Mouse (Mus musculus) megakaryocyte, adult 5-6 weeks (primary cell): ENCODE measurements around the gene Kbtbd4. TPM values are rescaled to one million over a fixed set of nuclear protein-coding genes. Genes with fewer than 3 reads are reported as not detected.

Experiments used
- ATAC-seq: 2 replicates; pipeline ENCODE4 v1.8.0; 2016; ENCODE audit warnings: mild to moderate bottlenecking, inconsistent platforms; ENCODE audit not compliant: poor library complexity, severe bottlenecking
- total RNA-seq, 2 experiments: library from RNA; stranded (forward) in 1 of 2; stranded (reverse) in 1 of 2; fragments of 153-499, 151-499 nt in 1 of 2; fragments of 221-1000, 200-1000 nt in 1 of 2; gene quantifications; 2 replicates each; pipeline versions ENCODE4 v1.2.3 to v1.2.4; 2015 to 2017

The Kbtbd4 gene
- total RNA-seq, 2 experiments from 2014 or later: 9.1 to 9.3 TPM

- no peak for ATAC-seq
These were observed 46.1 kb downstream of the Kbtbd4 start for GRCm38 (mm10) chr2:90950582-90951194.

- no peak for ATAC-seq
These were observed 48.9 kb downstream of the Kbtbd4 start for GRCm38 (mm10) chr2:90953461-90953860.

- ATAC-seq: no peak
These were observed 51.5 kb downstream of the Kbtbd4 start for GRCm38 (mm10) chr2:90956053-90956452.

- no peak for ATAC-seq
These were observed 54.3 kb downstream of the Kbtbd4 start for GRCm38 (mm10) chr2:90958856-90959255.

GRCm38 (mm10) chr2:90960012-90960411, 55.5 kb downstream of the Kbtbd4 start:
- no peak for ATAC-seq

Other genes with a start within 250 kb of the Kbtbd4 start
- gene Nup160, start 227.5 kb upstream of the Kbtbd4 start, total RNA-seq (2015): 50.0 and 55.9 TPM in 2 replicates
- gene Nup160, start 227.5 kb upstream of the Kbtbd4 start, total RNA-seq (2017): 40.3 and 41.6 TPM in 2 replicates
- 73.0 and 77.6 TPM in 2 replicates for gene Fnbp4, start 159.4 kb upstream of the Kbtbd4 start, total RNA-seq (2015)
- 119 and 139 TPM in 2 replicates for gene Fnbp4, start 159.4 kb upstream of the Kbtbd4 start, total RNA-seq (2017)
- not detected in 2 replicates for gene Agbl2, start 122.0 kb upstream of the Kbtbd4 start, total RNA-seq (2015)
- not detected in 2 replicates for gene Agbl2, start 122.0 kb upstream of the Kbtbd4 start, total RNA-seq (2017)
- 130 and 138 TPM in 2 replicates for gene Mtch2, start 57.6 kb upstream of the Kbtbd4 start, total RNA-seq (2015)
- 129 and 168 TPM in 2 replicates for gene Mtch2, start 57.6 kb upstream of the Kbtbd4 start, total RNA-seq (2017)
- not detected in 2 replicates for gene C1qtnf4, start 18.9 kb upstream of the Kbtbd4 start, total RNA-seq (2015)
- gene C1qtnf4, start 18.9 kb upstream of the Kbtbd4 start, total RNA-seq (2017): not detected in 2 replicates
- gene Ndufs3, start 87 bp downstream of the Kbtbd4 start, total RNA-seq (2015): 113 and 119 TPM in 2 replicates
- 61.6 and 70.9 TPM in 2 replicates for gene Ndufs3, start 87 bp downstream of the Kbtbd4 start, total RNA-seq (2017)
- gene Celf1, start 35.6 kb downstream of the Kbtbd4 start, total RNA-seq (2015): 33.7 and 34.7 TPM in 2 replicates
- 31.3 and 34.1 TPM in 2 replicates for gene Celf1, start 35.6 kb downstream of the Kbtbd4 start, total RNA-seq (2017)
- gene Rapsn, start 130.9 kb downstream of the Kbtbd4 start, total RNA-seq (2015): 0.46 and 0.47 TPM in 2 replicates
- 0.51 and 1.3 TPM in 2 replicates for gene Rapsn, start 130.9 kb downstream of the Kbtbd4 start, total RNA-seq (2017)
- 65.1 and 69.7 TPM in 2 replicates for gene Psmc3, start 149.3 kb downstream of the Kbtbd4 start, total RNA-seq (2015)
- 226 TPM in 2 replicates for gene Psmc3, start 149.3 kb downstream of the Kbtbd4 start, total RNA-seq (2017)
- 8.4 and 15.6 TPM in 2 replicates for gene Slc39a13, start 165.7 kb downstream of the Kbtbd4 start, total RNA-seq (2015)
- gene Slc39a13, start 165.7 kb downstream of the Kbtbd4 start, total RNA-seq (2017): 6.5 and 10.9 TPM in 2 replicates
- 348 and 384 TPM in 2 replicates for gene Spi1, start 177.7 kb downstream of the Kbtbd4 start, total RNA-seq (2015)
- 253 and 295 TPM in 2 replicates for gene Spi1, start 177.7 kb downstream of the Kbtbd4 start, total RNA-seq (2017)
- gene Mybpc3, start 213.4 kb downstream of the Kbtbd4 start, total RNA-seq (2015): 0.18 and 0.27 TPM in 2 replicates
- 0.08 and 0.44 TPM in 2 replicates for gene Mybpc3, start 213.4 kb downstream of the Kbtbd4 start, total RNA-seq (2017)